Mouse (Mus musculus): ENCODE results near the gene Psd4. TPM values are rescaled to one million over a fixed set of nuclear protein-coding genes. Genes with fewer than 3 reads are reported as not detected.

Gene Psd4
- polyA plus RNA-seq, 1 experiment = 21.3 TPM

DNA sequence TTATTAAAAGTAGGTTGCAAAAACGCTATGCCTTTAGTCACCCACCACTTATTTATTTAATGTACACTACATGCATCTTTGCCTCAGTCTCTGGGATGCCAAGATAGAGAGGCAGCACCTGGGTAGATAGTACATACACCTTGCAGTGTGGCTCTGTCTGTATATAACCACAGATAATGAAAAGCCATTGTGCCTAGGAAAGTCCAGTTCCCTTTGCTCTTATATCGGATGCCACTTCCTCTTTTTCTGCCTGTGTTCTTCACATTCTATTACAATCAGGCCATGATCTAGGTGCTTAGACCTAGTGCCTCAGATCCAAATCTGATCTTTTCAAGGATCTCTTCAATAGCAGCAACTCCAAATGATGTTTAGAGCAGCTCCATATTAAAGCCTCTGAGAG lies 58.2 kb downstream of the Psd4 start:
- H3K27me3 ChIP-seq (replicated peaks) = peaks cover 15% of the 10 kb centered on the region
- no peaks in the 10 kb centered on the region for H3K36me3 ChIP-seq (replicated peaks; ENCODE audit: low read length)
- no peak overlapping the region for H3K4me3 ChIP-seq (replicated peaks)
- no peaks in the 10 kb centered on the region; the same call in 1 of the 2 replicates for H3K9me3 ChIP-seq
- no peak for TF ChIP-seq GATA1 (IDR thresholded peaks at IDR 0.05; ENCODE audit: borderline replicate concordance, low read length)
- TF ChIP-seq FLI1 (IDR thresholded peaks at IDR 0.05; ENCODE audit: low read length) = no peak
- H3K4me1 ChIP-seq = peaks cover 22% of the 10 kb centered on the region

DNA sequence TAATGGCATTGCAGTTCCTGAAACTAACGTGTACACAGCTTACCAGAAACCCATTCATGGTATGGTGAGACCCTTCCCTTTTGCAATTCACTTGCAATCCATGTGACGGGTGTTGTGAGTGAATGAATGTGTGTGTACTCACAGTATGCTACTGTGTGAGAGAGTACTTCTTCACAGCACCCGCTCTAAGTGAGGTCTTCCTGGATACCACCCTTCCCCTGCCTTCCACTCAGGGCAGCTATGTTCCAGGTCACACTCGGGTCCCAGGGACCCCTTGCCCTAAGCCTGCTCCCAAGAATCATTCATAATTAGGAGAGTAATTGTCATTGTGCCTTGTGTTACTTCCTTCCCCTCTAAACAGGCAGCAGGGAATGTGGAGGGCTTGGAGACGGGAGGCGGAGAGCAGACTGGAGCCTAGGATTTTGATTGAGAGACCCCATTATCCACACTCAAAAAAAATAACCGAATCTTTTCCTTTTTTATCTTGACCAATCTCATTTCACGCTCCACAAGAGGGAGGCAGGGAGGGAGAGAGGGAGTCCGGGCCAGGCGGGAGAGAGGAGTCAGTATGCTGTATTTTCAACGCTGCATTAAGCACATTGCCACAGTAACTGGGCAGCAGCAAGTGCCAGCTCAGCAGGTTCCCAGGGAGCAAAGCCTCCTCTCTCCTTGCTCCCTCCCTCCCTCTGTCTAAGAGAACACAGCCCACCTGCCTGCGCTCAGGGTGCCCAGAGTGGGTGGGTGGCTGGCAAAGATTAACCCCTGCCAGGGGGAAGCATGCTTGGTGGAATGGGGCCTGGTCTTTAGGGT lies 60.7 kb downstream of the Psd4 start:
- Histone ChIP-seq H3K27me3 (replicated peaks) (peaks cover 12% of the 10 kb centered on the region), H3K36me3 (replicated peaks; ENCODE audit: low read length) (no peaks in the 10 kb centered on the region), H3K9me3 (no peaks in the 10 kb centered on the region), H3K4me3 (replicated peaks) (no peak overlapping the region), H3K4me1 (peaks cover 26% of the 10 kb centered on the region)
- TF ChIP-seq GATA1 (IDR thresholded peaks at IDR 0.05; ENCODE audit: borderline replicate concordance, low read length) (no peak), FLI1 (IDR thresholded peaks at IDR 0.05; ENCODE audit: low read length) (no peak)

DNA sequence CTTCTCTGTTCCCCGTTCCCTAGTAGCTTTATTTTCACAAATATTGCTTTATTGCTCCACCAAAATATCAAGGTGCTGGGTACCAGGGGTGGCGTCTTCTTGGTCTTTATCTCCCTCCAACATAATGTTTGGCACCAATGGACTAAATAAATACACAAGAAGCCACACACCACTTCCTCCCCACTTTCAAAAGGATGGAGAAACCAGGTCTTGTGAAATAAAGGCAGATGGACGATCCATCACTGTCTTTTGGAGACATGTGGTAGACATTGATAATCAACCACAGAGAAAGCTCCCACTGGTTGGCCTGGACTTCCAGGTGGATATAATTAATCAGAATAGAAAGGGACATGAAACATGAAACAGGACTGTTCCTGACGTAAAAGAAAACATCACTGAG lies 62.4 kb downstream of the Psd4 start:
- H3K4me1 ChIP-seq = peaks cover 26% of the 10 kb centered on the region
- H3K4me3 ChIP-seq (replicated peaks) = no peak overlapping the region
- peaks cover 14% of the 10 kb centered on the region for H3K27me3 ChIP-seq (replicated peaks)
- H3K36me3 ChIP-seq (replicated peaks; ENCODE audit: low read length) = no peaks in the 10 kb centered on the region
- no peaks in the 10 kb centered on the region for H3K9me3 ChIP-seq
- no peak for TF ChIP-seq FLI1 (IDR thresholded peaks at IDR 0.05; ENCODE audit: low read length)

DNA sequence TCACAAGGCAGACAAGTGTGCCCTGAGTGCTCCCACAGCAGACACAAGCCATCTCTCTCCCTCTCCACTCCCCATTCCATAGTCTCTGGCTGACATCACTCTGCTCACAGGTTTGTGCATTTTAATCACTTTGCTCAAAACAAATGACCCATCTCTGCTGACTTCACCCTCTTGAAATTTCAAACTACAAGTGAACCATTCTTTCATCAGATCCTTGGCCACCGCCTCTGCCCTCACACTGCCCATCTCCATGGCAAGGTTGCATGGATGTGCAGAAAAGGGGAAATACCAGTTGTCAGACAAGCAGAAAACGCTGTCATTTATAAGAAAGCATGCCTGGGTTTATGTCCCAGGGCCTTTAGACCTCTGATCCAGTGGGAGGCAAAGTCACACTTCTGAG lies 67.3 kb downstream of the Psd4 start:
- Histone ChIP-seq H3K36me3 (replicated peaks; ENCODE audit: low read length) (no peaks in the 10 kb centered on the region), H3K9me3 (no peaks in the 10 kb centered on the region), H3K27me3 (replicated peaks) (peaks cover 17% of the 10 kb centered on the region), H3K4me3 (replicated peaks) (no peak overlapping the region), H3K4me1 (peaks cover 12% of the 10 kb centered on the region)
- TF ChIP-seq GATA1 (IDR thresholded peaks at IDR 0.05; ENCODE audit: borderline replicate concordance, low read length) = no peak
- no peak for TF ChIP-seq FLI1 (IDR thresholded peaks at IDR 0.05; ENCODE audit: low read length)

- H3K4me3 ChIP-seq (replicated peaks) = no peak overlapping the region
- H3K27me3 ChIP-seq (replicated peaks) = peaks cover 19% of the 10 kb centered on the region
- no peaks in the 10 kb centered on the region for H3K36me3 ChIP-seq (replicated peaks; ENCODE audit: low read length)
- no peak for TF ChIP-seq GATA1 (IDR thresholded peaks at IDR 0.05; ENCODE audit: borderline replicate concordance, low read length)
- H3K4me1 ChIP-seq = peaks cover 7% of the 10 kb centered on the region
- no peaks in the 10 kb centered on the region for H3K9me3 ChIP-seq
These were observed 68.3 kb downstream of the Psd4 start for GRCm38 (mm10) chr2:24435699-24436098.

GRCm38 (mm10) chr2:24440056-24440455 lies 72.7 kb downstream of the Psd4 start:
- H3K36me3 ChIP-seq (replicated peaks; ENCODE audit: low read length) = no peaks in the 10 kb centered on the region
- H3K4me1 ChIP-seq = no peaks in the 10 kb centered on the region
- H3K4me3 ChIP-seq (replicated peaks) = no peak overlapping the region
- H3K9me3 ChIP-seq = no peaks in the 10 kb centered on the region
- peaks cover 22% of the 10 kb centered on the region for H3K27me3 ChIP-seq (replicated peaks)
- no peak for TF ChIP-seq FLI1 (IDR thresholded peaks at IDR 0.05; ENCODE audit: low read length)
- no peak for TF ChIP-seq GATA1 (IDR thresholded peaks at IDR 0.05; ENCODE audit: borderline replicate concordance, low read length)

DNA sequence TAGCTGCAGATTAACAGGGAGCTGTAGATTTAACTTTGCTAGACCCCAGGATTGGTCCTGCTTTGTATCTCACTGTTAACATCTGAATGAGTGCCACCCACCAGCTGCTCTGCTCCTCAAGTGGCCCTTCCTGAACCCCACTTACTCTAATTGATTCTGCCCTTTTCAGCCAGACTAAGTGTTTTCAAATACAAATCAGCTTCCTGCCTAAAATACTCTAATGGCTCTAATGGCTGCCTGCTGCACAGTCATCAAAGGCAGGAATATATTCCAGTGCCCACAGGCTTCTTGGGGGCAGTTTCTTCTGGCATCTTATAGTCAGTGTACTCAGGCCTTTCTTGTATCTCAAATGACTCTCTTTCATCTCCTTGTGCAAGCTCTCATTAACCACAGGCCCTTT lies 74.5 kb downstream of the Psd4 start:
- H3K9me3 ChIP-seq = no peaks in the 10 kb centered on the region
- peaks cover 21% of the 10 kb centered on the region for H3K27me3 ChIP-seq (replicated peaks)
- no peak overlapping the region for H3K4me3 ChIP-seq (replicated peaks)
- TF ChIP-seq FLI1 (IDR thresholded peaks at IDR 0.05; ENCODE audit: low read length) = no peak
- H3K4me1 ChIP-seq = no peaks in the 10 kb centered on the region
- H3K36me3 ChIP-seq (replicated peaks; ENCODE audit: low read length) = no peaks in the 10 kb centered on the region

GRCm38 (mm10) chr2:24442303-24442925 lies 75.0 kb downstream of the Psd4 start:
- no peaks in the 10 kb centered on the region for H3K4me1 ChIP-seq
- TF ChIP-seq GATA1 (IDR thresholded peaks at IDR 0.05; ENCODE audit: borderline replicate concordance, low read length) = no peak
- TF ChIP-seq FLI1 (IDR thresholded peaks at IDR 0.05; ENCODE audit: low read length) = no peak
- H3K36me3 ChIP-seq (replicated peaks; ENCODE audit: low read length) = no peaks in the 10 kb centered on the region
- H3K27me3 ChIP-seq (replicated peaks) = peaks cover 21% of the 10 kb centered on the region
- no peak overlapping the region for H3K4me3 ChIP-seq (replicated peaks)
- no peaks in the 10 kb centered on the region for H3K9me3 ChIP-seq

DNA sequence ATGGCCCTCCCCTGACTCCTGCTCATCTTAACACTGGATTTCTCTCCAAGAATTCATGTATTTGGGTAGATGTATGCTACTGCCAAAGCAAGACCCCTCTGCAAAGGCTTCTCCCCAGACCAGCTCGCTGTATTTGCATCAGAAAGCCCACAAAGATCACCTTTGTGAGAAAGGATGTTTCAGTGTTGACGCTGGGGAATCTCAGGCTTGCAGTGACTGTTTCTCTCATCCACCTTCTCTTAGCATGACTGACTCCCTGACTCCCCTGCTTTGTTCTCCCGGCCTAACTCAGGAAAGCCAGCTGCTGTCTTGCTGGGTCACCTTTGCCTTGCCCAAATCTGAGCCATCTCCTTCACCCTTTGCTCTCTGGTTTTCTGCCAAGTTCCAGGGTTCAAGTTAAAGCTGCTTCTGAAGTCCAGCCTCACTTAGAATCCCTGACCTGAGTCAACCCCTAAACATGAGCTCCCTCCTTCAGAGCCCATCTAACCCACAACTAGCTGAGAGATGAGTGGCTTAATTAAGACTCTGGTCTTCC lies 75.9 kb downstream of the Psd4 start:
- no peak for TF ChIP-seq FLI1 (IDR thresholded peaks at IDR 0.05; ENCODE audit: low read length)
- TF ChIP-seq GATA1 (IDR thresholded peaks at IDR 0.05; ENCODE audit: borderline replicate concordance, low read length) = no peak
- Histone ChIP-seq H3K27me3 (replicated peaks) (peaks cover 22% of the 10 kb centered on the region), H3K36me3 (replicated peaks; ENCODE audit: low read length) (no peaks in the 10 kb centered on the region), H3K9me3 (no peaks in the 10 kb centered on the region), H3K4me1 (no peaks in the 10 kb centered on the region), H3K4me3 (replicated peaks) (no peak overlapping the region)

GRCm38 (mm10) chr2:24449111-24449510 lies 81.7 kb downstream of the Psd4 start:
- H3K4me3 ChIP-seq (replicated peaks) = no peak overlapping the region
- H3K4me1 ChIP-seq = no peaks in the 10 kb centered on the region
- TF ChIP-seq GATA1 (IDR thresholded peaks at IDR 0.05; ENCODE audit: borderline replicate concordance, low read length) = no peak
- no peak for TF ChIP-seq FLI1 (IDR thresholded peaks at IDR 0.05; ENCODE audit: low read length)
- peaks cover 12% of the 10 kb centered on the region for H3K27me3 ChIP-seq (replicated peaks)
- no peaks in the 10 kb centered on the region for H3K36me3 ChIP-seq (replicated peaks; ENCODE audit: low read length)
- H3K9me3 ChIP-seq = no peaks in the 10 kb centered on the region

Data from megakaryocyte, embryonic 14.5 days (primary cell).